Comparison of ENCODE assay signal across 10 mouse cellular contexts in genomic region chr7:137312166-137312932, GRCm38 (mm10). TPM values are rescaled to one million over a fixed set of nuclear protein-coding genes. Genes with fewer than 3 reads are reported as not detected.
DNase-seq lines count a peak whose midpoint lies in the region; ATAC-seq lines count a peak whose summit lies in the region.
"Had no signal": no experiment of that assay in that cellular context is flagged by ENCODE, and none has a peak within 500 bp of the region (broad histone marks: within the 10 kb centered on the region; RNA-seq: fewer than 3 reads in every experiment).

No protein-coding gene starts in this region.

- H3K9ac ChIP-seq in lung, embryonic 15.5 days: no peak overlapping the region
- H3K9ac ChIP-seq in forebrain, embryonic 13.5 days: peak overlapping the region; percentile 70; the same call in 1 of the 2 replicates
- peak overlapping the region; percentile 99 for H3K9ac ChIP-seq in limb, embryonic 13.5 days
- H3K9ac ChIP-seq in stomach, embryonic 14.5 days (replicated peaks; ENCODE audit: low read depth, low read length): no peak overlapping the region

- H3K4me3 ChIP-seq in lung, embryonic 15.5 days: no peak overlapping the region; the same call in 1 of the 2 replicates
- H3K4me3 ChIP-seq in forebrain, embryonic 13.5 days: peak overlapping the region; percentile 53
- H3K4me3 ChIP-seq in limb, embryonic 13.5 days: peak overlapping the region; percentile 86
- H3K4me3 ChIP-seq in stomach, embryonic 14.5 days (ENCODE audit: low read depth, low read length): peak overlapping the region; percentile 54

- peaks cover 98% of the 10 kb centered on the region for H3K27me3 ChIP-seq in lung, embryonic 15.5 days
- H3K27me3 ChIP-seq in forebrain, embryonic 13.5 days: peaks cover 97% of the 10 kb centered on the region
- H3K27me3 ChIP-seq in limb, embryonic 13.5 days: peaks cover 44% of the 10 kb centered on the region
- H3K27me3 ChIP-seq in stomach, embryonic 14.5 days (ENCODE audit: control insufficient read depth, insufficient read depth, low read length): peaks cover 54% of the 10 kb centered on the region

- DNase-seq in lung, postnatal 25 days (ENCODE audit: low spot score): no peak
- DNase-seq in frontal cortex, postnatal 10 days (ENCODE audit: low spot score in 2 of 2): no peak
- DNase-seq in adrenal gland, adult 8-10 months: no peak
- DNase-seq in Muller cell, postnatal 12 days (ENCODE audit: inconsistent ontology term): no peak
- DNase-seq: lung, postnatal 10 days had no signal

- no peaks in the 10 kb centered on the region for H3K36me3 ChIP-seq in lung, embryonic 15.5 days
- no peaks in the 10 kb centered on the region for H3K36me3 ChIP-seq in forebrain, embryonic 13.5 days (ENCODE audit: poor library complexity, severe bottlenecking)
- H3K36me3 ChIP-seq in limb, embryonic 13.5 days: peaks cover 9% of the 10 kb centered on the region
- no peaks in the 10 kb centered on the region for H3K36me3 ChIP-seq in stomach, embryonic 14.5 days (ENCODE audit: control insufficient read depth, insufficient read depth, low read length)

- no peaks in the 10 kb centered on the region for H3K9me3 ChIP-seq in lung, embryonic 15.5 days
- H3K9me3 ChIP-seq in forebrain, embryonic 13.5 days (replicated peaks): no peaks in the 10 kb centered on the region
- no peaks in the 10 kb centered on the region for H3K9me3 ChIP-seq in limb, embryonic 13.5 days
- no peaks in the 10 kb centered on the region for H3K9me3 ChIP-seq in stomach, embryonic 14.5 days (ENCODE audit: control insufficient read depth, low read depth, low read length)

- H3K4me2 ChIP-seq in lung, embryonic 15.5 days: peak overlapping the region; percentile 98; the same call in 1 of the 2 replicates
- H3K4me2 ChIP-seq in forebrain, embryonic 13.5 days: peak overlapping the region; percentile 90
- peak overlapping the region; percentile 91 for H3K4me2 ChIP-seq in limb, embryonic 13.5 days (replicated peaks)
- H3K4me2 ChIP-seq in stomach, embryonic 14.5 days (replicated peaks; ENCODE audit: low read depth, low read length): peak overlapping the region; percentile 96

- no peak for ATAC-seq in lung, embryonic 15.5 days (ENCODE audit: borderline replicate concordance, extremely low read depth, low FRiP score, low TSS enrichment)
- ATAC-seq in forebrain, embryonic 13.5 days: no peak
- no peak for ATAC-seq in limb, embryonic 13.5 days (ENCODE audit: low FRiP score, low read depth)
- no peak for ATAC-seq in stomach, embryonic 14.5 days (ENCODE audit: insufficient number of reproducible peaks, insufficient read depth, low FRiP score, low read depth)
- ATAC-seq: Patski had no signal

- 6% methylated on average over 17 of the region's 17 CpGs for WGBS in lung, embryonic 15.5 days
- 2% methylated on average over 17 of the region's 17 CpGs for WGBS in forebrain, embryonic 13.5 days
- 4% methylated on average over 17 of the region's 17 CpGs for WGBS in limb, embryonic 13.5 days
- WGBS in stomach, embryonic 14.5 days: 8% methylated on average over 17 of the region's 17 CpGs

- peaks cover 40% of the 10 kb centered on the region for H3K4me1 ChIP-seq in lung, embryonic 15.5 days
- peaks cover 76% of the 10 kb centered on the region for H3K4me1 ChIP-seq in forebrain, embryonic 13.5 days
- peaks cover 50% of the 10 kb centered on the region for H3K4me1 ChIP-seq in limb, embryonic 13.5 days
- peaks cover 12% of the 10 kb centered on the region; the same call in 1 of the 2 replicates for H3K4me1 ChIP-seq in stomach, embryonic 14.5 days (ENCODE audit: control insufficient read depth, insufficient read depth, low read length)

- H3K27ac ChIP-seq in lung, embryonic 15.5 days: no peak overlapping the region
- no peak overlapping the region for H3K27ac ChIP-seq in forebrain, embryonic 13.5 days
- peak overlapping the region; percentile 96 for H3K27ac ChIP-seq in limb, embryonic 13.5 days
- H3K27ac ChIP-seq in stomach, embryonic 14.5 days (ENCODE audit: low read length): no peak overlapping the region

RNA-seq across cellular contexts. Expression of gene Ebf3, which starts 1.9 kb away (rescaled TPM):
- 0.12 and 0.28 TPM in 2 replicates for polyA plus RNA-seq in lung, embryonic 15.5 days (2015; fragmentation: Nextera tagmentation; extraction: Ambion mirVana)
- polyA plus RNA-seq in forebrain, embryonic 13.5 days (2015; fragmentation: Nextera tagmentation; extraction: Ambion mirVana): 1.1 and 2.0 TPM in 2 replicates
- polyA plus RNA-seq in limb, embryonic 13.5 days (2015; fragmentation: Nextera tagmentation; extraction: Ambion mirVana): 13.4 and 16.9 TPM in 2 replicates
- polyA plus RNA-seq in stomach, embryonic 14.5 days (2014; fragmentation: Nextera tagmentation; extraction: Ambion mirVana): 1.6 and 1.9 TPM in 2 replicates
- total RNA-seq in adrenal gland, adult 8-10 months (2022): 1 to 10 TPM; 1.2 to 4.9 (median 2.8) TPM

Comparison
In these comparisons a context has a peak if more than half of its experiments do, and no peak if none do; other contexts are left out.
1. H3K9ac ChIP-seq: peak in forebrain, embryonic 13.5 days (single experiment) and limb, embryonic 13.5 days (single experiment); none in lung, embryonic 15.5 days (single experiment) and stomach, embryonic 14.5 days (single experiment).
2. Peak in every context shown above with its lines, with median percentiles within 50 percentile points of each other: H3K4me2 ChIP-seq.